Mouse (Mus musculus): Measurements from ENCODE around the gene Slc35g1.

DNA sequence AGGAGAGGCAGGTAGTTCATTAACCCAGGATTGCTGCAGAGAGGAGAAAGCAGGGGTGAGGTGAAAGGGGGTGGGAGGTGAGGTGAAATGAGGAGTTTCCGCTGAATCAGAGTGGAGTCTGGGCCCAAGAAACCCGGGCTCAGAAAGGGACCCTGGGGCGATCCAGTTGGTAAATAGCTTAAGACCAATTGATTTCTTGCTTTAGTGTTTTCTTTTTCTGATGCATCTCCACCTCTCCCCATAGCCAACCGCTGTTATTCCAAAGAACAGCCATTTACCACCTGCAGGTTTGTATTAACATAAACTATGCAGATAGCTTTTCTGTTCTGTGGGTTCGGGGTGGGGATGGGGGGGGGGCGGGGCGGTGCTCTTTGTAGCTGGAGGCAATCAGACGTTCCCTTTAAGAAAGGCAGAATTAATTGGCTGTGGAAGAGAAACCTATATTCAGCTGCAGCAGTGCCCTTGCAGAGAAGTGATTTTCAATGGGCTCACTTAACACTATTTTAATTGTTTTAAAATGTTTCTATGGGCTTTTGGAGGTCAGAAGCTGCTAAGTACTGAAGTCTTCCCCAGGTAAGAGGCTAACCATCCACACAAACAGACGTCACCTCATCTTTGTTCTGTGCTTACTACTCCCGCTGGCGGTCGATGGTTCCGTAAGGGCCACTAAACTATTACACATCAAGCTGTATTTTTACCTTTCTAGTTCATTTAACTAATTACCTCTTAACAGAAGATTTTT is 47.3 kb upstream of the Slc35g1 start:
- TF ChIP-seq POLR2A (IDR thresholded peaks at IDR 0.05; ENCODE audit: low read depth, low read length): no peak
- TF ChIP-seq CTCF (IDR thresholded peaks at IDR 0.05; ENCODE audit: extremely low read depth, insufficient read depth, insufficient read length, insufficient replicate concordance): no peak
